Mouse (Mus musculus) cerebellum, postnatal 36 days (tissue): ENCODE measurements at regions not wholly inside any gene's neighbourhood (a gene's known extent, or its start where the extent isn't known, plus 50 kb on each side); places are given as distances from the start of the nearest gene placed in this dataset.

Experiments
- DNase-seq, 2 experiments: peaks; one replicate each; pipeline ENCODE4 v3.0.0; 2021 to 2022; ENCODE audit warnings: mixed read lengths in 2 of 2

GRCm38 (mm10) chr4:31536811-31537210 is 427.1 kb upstream of the Map3k7 start:
- no peak for DNase-seq

GRCm38 (mm10) chr4:31553780-31554394 is 410.0 kb upstream of the Map3k7 start:
- DNase-seq, result no peak

GRCm38 (mm10) chr4:31555077-31555476 is 408.8 kb upstream of the Map3k7 start:
- no peak for DNase-seq

- DNase-seq, result no peak
Measured at GRCm38 (mm10) chr4:31557261-31557660, 406.6 kb upstream of the Map3k7 start.

- no peak for DNase-seq
Measured at GRCm38 (mm10) chr4:31560305-31560704, 403.6 kb upstream of the Map3k7 start.

- no peak for DNase-seq
Measured at GRCm38 (mm10) chr4:31561183-31561582, 402.7 kb upstream of the Map3k7 start.

- DNase-seq, result no peak
Measured at GRCm38 (mm10) chr4:31561823-31562222, 402.1 kb upstream of the Map3k7 start.

- no peak for DNase-seq
Measured at GRCm38 (mm10) chr4:31566158-31566557, 397.7 kb upstream of the Map3k7 start.

GRCm38 (mm10) chr4:31566834-31567233 is 397.1 kb upstream of the Map3k7 start:
- DNase-seq, result no peak

- DNase-seq, result no peak
Measured at GRCm38 (mm10) chr4:31569687-31570086, 394.2 kb upstream of the Map3k7 start.

- DNase-seq, result peak in 1 of 2 experiments; percentile 40
Measured at GRCm38 (mm10) chr4:31576982-31577579, 386.8 kb upstream of the Map3k7 start.

GRCm38 (mm10) chr4:31583495-31583894 is 380.4 kb upstream of the Map3k7 start:
- DNase-seq, result no peak

GRCm38 (mm10) chr4:31584171-31584570 is 379.7 kb upstream of the Map3k7 start:
- DNase-seq, result peak; percentile 56 to 61

- DNase-seq, result no peak
Measured at GRCm38 (mm10) chr4:31594089-31594488, 369.8 kb upstream of the Map3k7 start.

GRCm38 (mm10) chr4:31601536-31601935 is 362.4 kb upstream of the Map3k7 start:
- DNase-seq, result no peak

GRCm38 (mm10) chr4:31603776-31604175 is 360.1 kb upstream of the Map3k7 start:
- no peak for DNase-seq

GRCm38 (mm10) chr4:31608811-31609210 is 355.1 kb upstream of the Map3k7 start:
- DNase-seq, result peak; percentile 42 to 46

- no peak for DNase-seq
Measured at GRCm38 (mm10) chr4:31609559-31609958, 354.3 kb upstream of the Map3k7 start.

GRCm38 (mm10) chr4:31612147-31612824 is 351.6 kb upstream of the Map3k7 start:
- DNase-seq, result no peak

GRCm38 (mm10) chr4:31612825-31613514 is 350.9 kb upstream of the Map3k7 start:
- no peak for DNase-seq

GRCm38 (mm10) chr4:31617572-31617971 is 346.3 kb upstream of the Map3k7 start:
- DNase-seq, result no peak

GRCm38 (mm10) chr4:31618026-31618425 is 345.9 kb upstream of the Map3k7 start:
- no peak for DNase-seq

GRCm38 (mm10) chr4:31621205-31621604 is 342.7 kb upstream of the Map3k7 start:
- no peak for DNase-seq

GRCm38 (mm10) chr4:31627053-31627452 is 336.8 kb upstream of the Map3k7 start:
- no peak for DNase-seq
